Mouse (Mus musculus): ENCODE data around the gene Dgkb. TPM values are rescaled to one million over a fixed set of nuclear protein-coding genes. Genes with fewer than 3 reads are reported as not detected.

The Dgkb gene
- polyA plus RNA-seq, 1 experiment from 2014 or later, result 3.3 TPM

- H3K4me2 ChIP-seq, result no peak overlapping the region
- peaks cover 6% of the 10 kb centered on the region; the same call in 1 of the 2 replicates for H3K4me1 ChIP-seq (replicated peaks)
- H3K4me3 ChIP-seq, result no peak overlapping the region
- no peak overlapping the region for H3K27ac ChIP-seq
- ATAC-seq (ENCODE audit: low FRiP score), result no peak
- no peaks in the 10 kb centered on the region for H3K9me3 ChIP-seq
- no peaks in the 10 kb centered on the region for H3K36me3 ChIP-seq
- no peak overlapping the region for H3K9ac ChIP-seq
- 83% methylated on average over 6 of the region's 6 CpGs for WGBS
- no peaks in the 10 kb centered on the region for H3K27me3 ChIP-seq
Measured at GRCm38 (mm10) chr12:38577141-38577540, 759.6 kb downstream of the Dgkb start.

GRCm38 (mm10) chr12:38579191-38579817, 761.8 kb downstream of the Dgkb start:
- no peak; the same call in 1 of the 2 replicates for ATAC-seq (ENCODE audit: low FRiP score)
- Histone ChIP-seq H3K27me3 (no peaks in the 10 kb centered on the region), H3K4me2 (no peak overlapping the region), H3K4me3 (no peak overlapping the region), H3K36me3 (no peaks in the 10 kb centered on the region), H3K9me3 (no peaks in the 10 kb centered on the region), H3K4me1 (replicated peaks) (peaks cover 6% of the 10 kb centered on the region; the same call in 1 of the 2 replicates), H3K9ac (no peak overlapping the region), H3K27ac (no peak overlapping the region)
- WGBS, result 33% methylated on average over 5 of the region's 5 CpGs

- Histone ChIP-seq H3K4me3 (no peak overlapping the region), H3K27ac (no peak overlapping the region), H3K4me2 (no peak overlapping the region), H3K4me1 (replicated peaks) (no peaks in the 10 kb centered on the region), H3K9ac (no peak overlapping the region), H3K36me3 (no peaks in the 10 kb centered on the region), H3K9me3 (no peaks in the 10 kb centered on the region), H3K27me3 (no peaks in the 10 kb centered on the region)
- ATAC-seq (ENCODE audit: low FRiP score), result no peak
- WGBS, result 82% methylated on average over 4 of the region's 4 CpGs
Measured at GRCm38 (mm10) chr12:38586368-38586865, 768.9 kb downstream of the Dgkb start.

GRCm38 (mm10) chr12:38589951-38590350, 772.4 kb downstream of the Dgkb start:
- Histone ChIP-seq H3K4me2 (no peak overlapping the region), H3K4me3 (no peak overlapping the region), H3K9me3 (no peaks in the 10 kb centered on the region), H3K27ac (no peak overlapping the region), H3K4me1 (replicated peaks) (no peaks in the 10 kb centered on the region), H3K9ac (no peak overlapping the region), H3K36me3 (no peaks in the 10 kb centered on the region), H3K27me3 (no peaks in the 10 kb centered on the region)
- no peak for ATAC-seq (ENCODE audit: low FRiP score)

- no peaks in the 10 kb centered on the region for H3K36me3 ChIP-seq
- H3K9ac ChIP-seq, result no peak overlapping the region
- no peak overlapping the region for H3K27ac ChIP-seq
- H3K4me2 ChIP-seq, result no peak overlapping the region
- H3K4me1 ChIP-seq (replicated peaks), result no peaks in the 10 kb centered on the region; the same call in 1 of the 2 replicates
- no peaks in the 10 kb centered on the region for H3K9me3 ChIP-seq
- H3K4me3 ChIP-seq, result no peak overlapping the region
- ATAC-seq (ENCODE audit: low FRiP score), result no peak
- WGBS, result 94% methylated on average over 2 of the region's 2 CpGs
- no peaks in the 10 kb centered on the region for H3K27me3 ChIP-seq
Measured at GRCm38 (mm10) chr12:38593653-38594052, 776.1 kb downstream of the Dgkb start.

GRCm38 (mm10) chr12:38594055-38594454, 776.5 kb downstream of the Dgkb start:
- Histone ChIP-seq H3K36me3 (no peaks in the 10 kb centered on the region), H3K4me3 (no peak overlapping the region), H3K9ac (no peak overlapping the region), H3K4me1 (replicated peaks) (no peaks in the 10 kb centered on the region; the same call in 1 of the 2 replicates), H3K27me3 (no peaks in the 10 kb centered on the region), H3K27ac (no peak overlapping the region), H3K4me2 (no peak overlapping the region), H3K9me3 (no peaks in the 10 kb centered on the region)
- 42% methylated on average over 3 of the region's 3 CpGs for WGBS
- ATAC-seq (ENCODE audit: low FRiP score), result no peak

- WGBS, result 24% methylated on average over 7 of the region's 7 CpGs
- Histone ChIP-seq H3K4me2 (no peak overlapping the region), H3K27ac (no peak overlapping the region), H3K4me3 (no peak overlapping the region), H3K9ac (no peak overlapping the region), H3K36me3 (no peaks in the 10 kb centered on the region), H3K9me3 (no peaks in the 10 kb centered on the region), H3K4me1 (replicated peaks) (no peaks in the 10 kb centered on the region; the same call in 1 of the 2 replicates), H3K27me3 (no peaks in the 10 kb centered on the region)
- ATAC-seq (ENCODE audit: low FRiP score), result peak; percentile 90
Measured at GRCm38 (mm10) chr12:38596416-38597062, 779.0 kb downstream of the Dgkb start.

GRCm38 (mm10) chr12:38598096-38598495, 780.6 kb downstream of the Dgkb start:
- Histone ChIP-seq H3K4me2 (no peak overlapping the region), H3K9me3 (no peaks in the 10 kb centered on the region), H3K27me3 (no peaks in the 10 kb centered on the region), H3K9ac (no peak overlapping the region), H3K4me1 (replicated peaks) (no peaks in the 10 kb centered on the region; the same call in 1 of the 2 replicates), H3K36me3 (no peaks in the 10 kb centered on the region), H3K4me3 (no peak overlapping the region), H3K27ac (no peak overlapping the region)
- WGBS, result 25% methylated on average over 2 of the region's 2 CpGs
- peak; percentile 40 for ATAC-seq (ENCODE audit: low FRiP score)

- H3K36me3 ChIP-seq, result no peaks in the 10 kb centered on the region
- no peak for ATAC-seq (ENCODE audit: low FRiP score)
- H3K9ac ChIP-seq, result no peak overlapping the region
- WGBS, result 96% methylated on average over 3 of the region's 3 CpGs
- H3K27ac ChIP-seq, result no peak overlapping the region
- H3K9me3 ChIP-seq, result no peaks in the 10 kb centered on the region
- no peak overlapping the region for H3K4me2 ChIP-seq
- no peak overlapping the region for H3K4me3 ChIP-seq
- H3K4me1 ChIP-seq (replicated peaks), result no peaks in the 10 kb centered on the region; the same call in 1 of the 2 replicates
- H3K27me3 ChIP-seq, result no peaks in the 10 kb centered on the region
Measured at GRCm38 (mm10) chr12:38600165-38600845, 782.8 kb downstream of the Dgkb start.

- Histone ChIP-seq H3K4me3 (no peak overlapping the region), H3K27ac (no peak overlapping the region), H3K9me3 (no peaks in the 10 kb centered on the region), H3K4me2 (no peak overlapping the region), H3K9ac (no peak overlapping the region), H3K27me3 (no peaks in the 10 kb centered on the region), H3K4me1 (replicated peaks) (no peaks in the 10 kb centered on the region), H3K36me3 (no peaks in the 10 kb centered on the region)
- 50% methylated on average over 1 of the region's 1 CpGs for whole genome bisulfite sequencing
- ATAC-seq (ENCODE audit: low FRiP score), result no peak
Measured at GRCm38 (mm10) chr12:38608104-38608503, 790.6 kb downstream of the Dgkb start.

- no peak overlapping the region for H3K9ac ChIP-seq
- no peaks in the 10 kb centered on the region for H3K27me3 ChIP-seq
- no peak overlapping the region for H3K4me3 ChIP-seq
- no peak overlapping the region for H3K27ac ChIP-seq
- no peaks in the 10 kb centered on the region for H3K9me3 ChIP-seq
- H3K4me2 ChIP-seq, result no peak overlapping the region
- no peaks in the 10 kb centered on the region for H3K36me3 ChIP-seq
- WGBS, result 66% methylated on average over 3 of the region's 3 CpGs
- ATAC-seq (ENCODE audit: low FRiP score), result no peak
- H3K4me1 ChIP-seq (replicated peaks), result no peaks in the 10 kb centered on the region
Measured at GRCm38 (mm10) chr12:38668265-38668664, 850.7 kb downstream of the Dgkb start.
